Comparison of ENCODE assay signal across 12 mouse cellular contexts in genomic region chr2:31924811-31925210, GRCm38 (mm10). TPM values are rescaled to one million over a fixed set of nuclear protein-coding genes. Genes with fewer than 3 reads are reported as not detected.
DNase-seq lines count a peak whose midpoint lies in the region; ATAC-seq and TF ChIP-seq lines count a peak whose summit lies in the region.
"Had no signal": no experiment of that assay in that cellular context is flagged by ENCODE, and none has a peak within 500 bp of the region (broad histone marks: within the 10 kb centered on the region; RNA-seq: fewer than 3 reads in every experiment).

No protein-coding gene starts in this region.

- peaks cover 11% of the 10 kb centered on the region for H3K4me1 ChIP-seq in kidney, adult 2 months (ENCODE audit: control insufficient read depth, insufficient read depth, low read length)
- H3K4me1 ChIP-seq in kidney, embryonic 15.5 days: no peaks in the 10 kb centered on the region
- H3K4me1 ChIP-seq in midbrain, embryonic 14.5 days (ENCODE audit: control insufficient read depth, insufficient read depth, low read length): 0 out of 2 replicates have a peak, but pooled peaks cover 8% of the 10 kb centered on the region
- H3K4me1 ChIP-seq in hindbrain, embryonic 11.5 days (replicated peaks; ENCODE audit: control insufficient read depth, insufficient read depth, low read length): no peaks in the 10 kb centered on the region
- H3K4me1 ChIP-seq: liver, embryonic 12.5 days had no signal

- no peak overlapping the region for H3K9ac ChIP-seq in kidney, embryonic 15.5 days
- no peak overlapping the region for H3K9ac ChIP-seq in midbrain, embryonic 14.5 days (replicated peaks; ENCODE audit: low read length)
- H3K9ac ChIP-seq in hindbrain, embryonic 11.5 days (ENCODE audit: low read depth, low read length): no peak overlapping the region
- H3K9ac ChIP-seq: liver, embryonic 12.5 days had no signal

- no peaks in the 10 kb centered on the region for H3K36me3 ChIP-seq in kidney, adult 2 months (ENCODE audit: control insufficient read depth, insufficient read depth, low read length)
- no peaks in the 10 kb centered on the region for H3K36me3 ChIP-seq in kidney, embryonic 15.5 days
- H3K36me3 ChIP-seq in midbrain, embryonic 14.5 days (ENCODE audit: control insufficient read depth, insufficient read depth, low read length): no peaks in the 10 kb centered on the region
- H3K36me3 ChIP-seq in hindbrain, embryonic 11.5 days (ENCODE audit: control insufficient read depth, insufficient read depth, low read length): no peaks in the 10 kb centered on the region
- H3K36me3 ChIP-seq: liver, embryonic 12.5 days had no signal

- peak overlapping the region; percentile 13; the same call in 1 of the 2 replicates for H3K27ac ChIP-seq in kidney, adult 2 months (ENCODE audit: insufficient read depth, low read depth, low read length)
- no peak overlapping the region for H3K27ac ChIP-seq in kidney, embryonic 15.5 days
- H3K27ac ChIP-seq in midbrain, embryonic 14.5 days (replicated peaks; ENCODE audit: low read depth, low read length): no peak overlapping the region
- no peak overlapping the region for H3K27ac ChIP-seq in hindbrain, embryonic 11.5 days (ENCODE audit: low read depth, low read length)
- H3K27ac ChIP-seq: liver, embryonic 12.5 days had no signal

- H3K4me3 ChIP-seq in kidney, adult 2 months (ENCODE audit: insufficient read depth, low read depth, low read length): no peak overlapping the region
- no peak overlapping the region for H3K4me3 ChIP-seq in kidney, embryonic 15.5 days (replicated peaks)
- H3K4me3 ChIP-seq in midbrain, embryonic 14.5 days (replicated peaks; ENCODE audit: low read depth, low read length): no peak overlapping the region
- H3K4me3 ChIP-seq in hindbrain, embryonic 11.5 days (ENCODE audit: low read depth, low read length): no peak overlapping the region
- H3K4me3 ChIP-seq: erythroblast, embryonic 14.5 days; liver, embryonic 12.5 days had no signal

- peak; percentile 97 for DNase-seq in kidney, adult 2 months
- peak; percentile 38 for DNase-seq in cerebellum, postnatal 14 days
- peak; percentile 96 for DNase-seq in kidney, adult 9 months
- peak; percentile 61 for DNase-seq in lung, postnatal 36 days
- DNase-seq in layer of hippocampus, postnatal 14 days (ENCODE audit: low spot score in 2 of 2): no peak
- DNase-seq in midbrain, embryonic 14.5 days: no peak
- DNase-seq in hindbrain, embryonic 11.5 days (ENCODE audit: low spot score): no peak

- no peaks in the 10 kb centered on the region for H3K9me3 ChIP-seq in kidney, embryonic 15.5 days (replicated peaks)
- no peaks in the 10 kb centered on the region for H3K9me3 ChIP-seq in midbrain, embryonic 14.5 days (ENCODE audit: control insufficient read depth, low read length)
- H3K9me3 ChIP-seq in hindbrain, embryonic 11.5 days (ENCODE audit: control insufficient read depth, low read length): no peaks in the 10 kb centered on the region
- H3K9me3 ChIP-seq: liver, embryonic 12.5 days had no signal

- TF ChIP-seq POLR2A in kidney, adult 2 months (IDR thresholded peaks at IDR 0.05; ENCODE audit: low read depth, low read length): no peak

- no peaks in the 10 kb centered on the region for H3K27me3 ChIP-seq in kidney, adult 2 months (replicated peaks; ENCODE audit: control insufficient read depth, insufficient read depth, low read length)
- 0 out of 2 replicates have a peak, but pooled peaks cover 9% of the 10 kb centered on the region for H3K27me3 ChIP-seq in kidney, embryonic 15.5 days
- H3K27me3 ChIP-seq in midbrain, embryonic 14.5 days (ENCODE audit: control insufficient read depth, insufficient read depth, low read length): no peaks in the 10 kb centered on the region
- H3K27me3 ChIP-seq in hindbrain, embryonic 11.5 days (ENCODE audit: control insufficient read depth, insufficient read depth, low read length): 0 out of 2 replicates have a peak, but pooled peaks cover 2% of the 10 kb centered on the region

- TF ChIP-seq CTCF in kidney, adult 2 months (conservative IDR thresholded peaks at IDR 0.05; ENCODE audit: insufficient read depth, insufficient read length, low read depth, low read length): no peak

- H3K4me2 ChIP-seq in kidney, embryonic 15.5 days: no peak overlapping the region
- no peak overlapping the region for H3K4me2 ChIP-seq in midbrain, embryonic 14.5 days (ENCODE audit: low read length)
- no peak overlapping the region for H3K4me2 ChIP-seq in hindbrain, embryonic 11.5 days (replicated peaks; ENCODE audit: low read depth, low read length)
- H3K4me2 ChIP-seq: liver, embryonic 12.5 days had no signal

- no peak for ATAC-seq in kidney, embryonic 15.5 days (replicated peaks; ENCODE audit: low FRiP score)
- ATAC-seq in midbrain, embryonic 14.5 days (ENCODE audit: low FRiP score, low TSS enrichment): no peak
- no peak for ATAC-seq in hindbrain, embryonic 11.5 days (ENCODE audit: low FRiP score)
- ATAC-seq: liver, embryonic 12.5 days had no signal

- WGBS in kidney, adult 2 months: 17% methylated on average over 9 of the region's 9 CpGs
- WGBS in kidney, embryonic 15.5 days: 32% methylated on average over 9 of the region's 9 CpGs
- 35% methylated on average over 9 of the region's 9 CpGs for WGBS in midbrain, embryonic 14.5 days
- WGBS in hindbrain, embryonic 11.5 days: 35% methylated on average over 9 of the region's 9 CpGs

RNA-seq across cellular contexts. Expression of gene Aif1l, which starts 25.1 kb away (rescaled TPM):
- 152 and 177 TPM in 2 replicates for polyA plus RNA-seq in kidney, adult 2 months (2012; rRNA removed)
- polyA plus RNA-seq in kidney, embryonic 15.5 days (2015; fragmentation: Nextera tagmentation; extraction: Ambion mirVana): 75.5 and 76.3 TPM in 2 replicates
- 1 to 10 TPM; 4.9 to 8.0 TPM for total RNA-seq in layer of hippocampus, postnatal 14 days (2021)
- 24.2 and 34.7 TPM in 2 replicates for polyA plus RNA-seq in midbrain, embryonic 14.5 days (2014; fragmentation: Nextera tagmentation; extraction: Ambion mirVana)
- 54.0 and 58.3 TPM in 2 replicates for polyA plus RNA-seq in hindbrain, embryonic 11.5 days (2014; fragmentation: Nextera tagmentation; extraction: Ambion mirVana)
- total RNA-seq: granulocyte monocyte progenitor cell, adult 5-6 weeks had no signal
- polyA plus RNA-seq: erythroblast, embryonic 14.5 days had no signal

RNA-seq across cellular contexts. Expression of gene Lamc3, which starts 37.7 kb away (rescaled TPM):
- polyA plus RNA-seq in kidney, adult 2 months (2012; rRNA removed): 20.7 and 24.8 TPM in 2 replicates
- polyA plus RNA-seq in kidney, embryonic 15.5 days (2015; fragmentation: Nextera tagmentation; extraction: Ambion mirVana): 3.5 and 4.5 TPM in 2 replicates
- 10 to 100 TPM; 10.9 to 11.9 TPM for total RNA-seq in layer of hippocampus, postnatal 14 days (2021)
- polyA plus RNA-seq in midbrain, embryonic 14.5 days (2014; fragmentation: Nextera tagmentation; extraction: Ambion mirVana): 1.1 and 6.6 TPM in 2 replicates
- polyA plus RNA-seq in hindbrain, embryonic 11.5 days (2014; fragmentation: Nextera tagmentation; extraction: Ambion mirVana): 4.8 and 5.0 TPM in 2 replicates
- total RNA-seq: granulocyte monocyte progenitor cell, adult 5-6 weeks; MEL had no signal
- polyA plus RNA-seq: erythroblast, embryonic 14.5 days had no signal

RNA-seq across cellular contexts. Expression of gene Nup214, which starts 49.4 kb away (rescaled TPM):
- 41.3 and 41.8 TPM in 2 replicates for polyA plus RNA-seq in kidney, adult 2 months (2012; rRNA removed)
- polyA plus RNA-seq in kidney, embryonic 15.5 days (2015; fragmentation: Nextera tagmentation; extraction: Ambion mirVana): 91.5 and 94.7 TPM in 2 replicates
- 10 to 100 TPM; 50.0 to 60.9 TPM for total RNA-seq in layer of hippocampus, postnatal 14 days (2021)
- polyA plus RNA-seq in midbrain, embryonic 14.5 days (2014; fragmentation: Nextera tagmentation; extraction: Ambion mirVana): 48.2 and 59.9 TPM in 2 replicates
- 70.0 and 76.1 TPM in 2 replicates for polyA plus RNA-seq in hindbrain, embryonic 11.5 days (2014; fragmentation: Nextera tagmentation; extraction: Ambion mirVana)

Comparison
In these comparisons a context has a peak if more than half of its experiments do, and no peak if none do; other contexts are left out.
1. DNase-seq: peak in kidney, adult 2 months (single experiment), cerebellum, postnatal 14 days (2 of 2), kidney, adult 9 months (single experiment) and lung, postnatal 36 days (single experiment); none in layer of hippocampus, postnatal 14 days (0 of 2), midbrain, embryonic 14.5 days (single experiment) and hindbrain, embryonic 11.5 days (single experiment).